Mouse (Mus musculus) cerebral cortex, adult 2 months (tissue): ENCODE results near the gene Exoc6.

Experiments
- WGBS: fragments of 180-500 bp; shearing (Covaris S2); methylation state at CpG from one replicate; pipeline ENCODE4 v1.1.7; 2018; 5-methylcytosine and 5-hydroxymethylcytosine counted together

Gene Exoc6

GRCm38 (mm10) chr19:37689478-37689877 is 139.3 kb downstream of the Exoc6 start:
- 66% methylated on average over 5 of the region's 5 CpGs for WGBS

- 33% methylated on average over 29 of the region's 29 CpGs for WGBS
These were observed 140.5 kb downstream of the Exoc6 start for GRCm38 (mm10) chr19:37690716-37691115.

- WGBS, result 2% methylated on average over 40 of the region's 40 CpGs
These were observed 142.7 kb downstream of the Exoc6 start for GRCm38 (mm10) chr19:37692879-37693278.

GRCm38 (mm10) chr19:37695146-37695545 is 144.9 kb downstream of the Exoc6 start:
- 63% methylated on average over 13 of the region's 13 CpGs for WGBS

- WGBS, result 6% methylated on average over 42 of the region's 42 CpGs
These were observed 145.8 kb downstream of the Exoc6 start for GRCm38 (mm10) chr19:37695762-37696602.

- 4% methylated on average over 22 of the region's 22 CpGs for WGBS
These were observed 146.6 kb downstream of the Exoc6 start for GRCm38 (mm10) chr19:37696603-37697334.

- WGBS, result 3% methylated on average over 18 of the region's 18 CpGs
These were observed 147.1 kb downstream of the Exoc6 start for GRCm38 (mm10) chr19:37697335-37697636.

- 1% methylated on average over 51 of the region's 51 CpGs for WGBS
These were observed 147.5 kb downstream of the Exoc6 start, which contains the start of gene Cyp26a1 for GRCm38 (mm10) chr19:37697651-37698272. Gene Cyp26a1 (plus strand): TSS chr19:37697798.

- WGBS, result 2% methylated on average over 63 of the region's 63 CpGs
These were observed 148.3 kb downstream of the Exoc6 start for GRCm38 (mm10) chr19:37698273-37699160.

GRCm38 (mm10) chr19:37699711-37700110 is 149.5 kb downstream of the Exoc6 start:
- 47% methylated on average over 9 of the region's 9 CpGs for WGBS

GRCm38 (mm10) chr19:37702377-37703076 is 152.3 kb downstream of the Exoc6 start:
- WGBS, result 86% methylated on average over 21 of the region's 21 CpGs

GRCm38 (mm10) chr19:37703902-37704509 is 153.8 kb downstream of the Exoc6 start:
- WGBS, result 7% methylated on average over 3 of the region's 3 CpGs

- 90% methylated on average over 5 of the region's 5 CpGs for WGBS
These were observed 155.5 kb downstream of the Exoc6 start for GRCm38 (mm10) chr19:37705722-37706121.

GRCm38 (mm10) chr19:37714681-37715080 is 164.5 kb downstream of the Exoc6 start:
- WGBS, result 45% methylated on average over 10 of the region's 10 CpGs

GRCm38 (mm10) chr19:37715980-37716379 is 165.8 kb downstream of the Exoc6 start:
- WGBS, result 82% methylated on average over 1 of the region's 1 CpGs

- WGBS, result 76% methylated on average over 12 of the region's 12 CpGs
These were observed 166.4 kb downstream of the Exoc6 start for GRCm38 (mm10) chr19:37716524-37717175.

- WGBS, result 41% methylated on average over 1 of the region's 1 CpGs
These were observed 168.9 kb downstream of the Exoc6 start for GRCm38 (mm10) chr19:37719166-37719565.

- 96% methylated on average over 5 of the region's 5 CpGs for WGBS
These were observed 174.4 kb downstream of the Exoc6 start for GRCm38 (mm10) chr19:37724591-37724990.

- 93% methylated on average over 7 of the region's 7 CpGs for WGBS
These were observed 176.4 kb downstream of the Exoc6 start for GRCm38 (mm10) chr19:37726585-37726984.

GRCm38 (mm10) chr19:37727366-37727765 is 177.1 kb downstream of the Exoc6 start:
- WGBS, result 97% methylated on average over 2 of the region's 2 CpGs
